Mouse (Mus musculus): Measurements from ENCODE around the gene Tomm40l. TPM values are rescaled to one million over a fixed set of nuclear protein-coding genes. Genes with fewer than 3 reads are reported as not detected.

The Tomm40l gene
- polyA plus RNA-seq, 1 experiment = 61.5 TPM

- no peak for TF ChIP-seq GATA1 (IDR thresholded peaks at IDR 0.05; ENCODE audit: low read length)
These were observed 17.9 kb upstream of the Tomm40l start for GRCm38 (mm10) chr1:171239992-171240744.

GRCm38 (mm10) chr1:171238463-171238862 lies 16.1 kb upstream of the Tomm40l start:
- no peak for TF ChIP-seq GATA1 (IDR thresholded peaks at IDR 0.05; ENCODE audit: low read length)

- TF ChIP-seq GATA1 (IDR thresholded peaks at IDR 0.05; ENCODE audit: low read length) = no peak
These were observed 15.1 kb upstream of the Tomm40l start for GRCm38 (mm10) chr1:171237438-171237837.

- TF ChIP-seq GATA1 (IDR thresholded peaks at IDR 0.05; ENCODE audit: low read length) = no peak
These were observed 13.5 kb upstream of the Tomm40l start for GRCm38 (mm10) chr1:171235791-171236190.

- TF ChIP-seq GATA1 (IDR thresholded peaks at IDR 0.05; ENCODE audit: low read length) = no peak
These were observed 12.2 kb upstream of the Tomm40l start for GRCm38 (mm10) chr1:171234538-171234937.

GRCm38 (mm10) chr1:171234126-171234525 lies 11.8 kb upstream of the Tomm40l start, which contains the start of gene Fcer1g:
Fcer1g (minus strand) TSS chr1:171234365.
- TF ChIP-seq GATA1 (IDR thresholded peaks at IDR 0.05; ENCODE audit: low read length) = no peak

GRCm38 (mm10) chr1:171232800-171233730 lies 10.8 kb upstream of the Tomm40l start:
- no peak for TF ChIP-seq GATA1 (IDR thresholded peaks at IDR 0.05; ENCODE audit: low read length)

GRCm38 (mm10) chr1:171232348-171232747 lies 10.0 kb upstream of the Tomm40l start:
- no peak for TF ChIP-seq GATA1 (IDR thresholded peaks at IDR 0.05; ENCODE audit: low read length)

- TF ChIP-seq GATA1 (IDR thresholded peaks at IDR 0.05; ENCODE audit: low read length) = no peak
These were observed 9.5 kb upstream of the Tomm40l start for GRCm38 (mm10) chr1:171231844-171232243.

- TF ChIP-seq GATA1 (IDR thresholded peaks at IDR 0.05; ENCODE audit: low read length) = no peak
These were observed 7.9 kb upstream of the Tomm40l start for GRCm38 (mm10) chr1:171230215-171230614.

GRCm38 (mm10) chr1:171229750-171230149 lies 7.4 kb upstream of the Tomm40l start:
- no peak for TF ChIP-seq GATA1 (IDR thresholded peaks at IDR 0.05; ENCODE audit: low read length)

GRCm38 (mm10) chr1:171227879-171228278 lies 5.6 kb upstream of the Tomm40l start:
- TF ChIP-seq GATA1 (IDR thresholded peaks at IDR 0.05; ENCODE audit: low read length) = no peak

GRCm38 (mm10) chr1:171226780-171227179 lies 4.5 kb upstream of the Tomm40l start:
- TF ChIP-seq GATA1 (IDR thresholded peaks at IDR 0.05; ENCODE audit: low read length) = no peak

GRCm38 (mm10) chr1:171224857-171225256 lies 2.5 kb upstream of the Tomm40l start, which contains the start of gene Apoa2:
Apoa2 (plus strand) TSS chr1:171225054.
- TF ChIP-seq GATA1 (IDR thresholded peaks at IDR 0.05; ENCODE audit: low read length) = no peak

GRCm38 (mm10) chr1:171223796-171224195 lies 1.5 kb upstream of the Tomm40l start:
- TF ChIP-seq GATA1 (IDR thresholded peaks at IDR 0.05; ENCODE audit: low read length) = no peak

- no peak for TF ChIP-seq GATA1 (IDR thresholded peaks at IDR 0.05; ENCODE audit: low read length)
These were observed 854 bp upstream of the Tomm40l start for GRCm38 (mm10) chr1:171223168-171223567.

Data from G1E-ER4 (cell line).